Mouse (Mus musculus): ENCODE results near the gene Mthfd1l. TPM values are rescaled to one million over a fixed set of nuclear protein-coding genes. Genes with fewer than 3 reads are reported as not detected.

Gene Mthfd1l
- polyA plus RNA-seq, 1 experiment from 2014 or later, result 10.4 TPM

GRCm38 (mm10) chr10:4089885-4090284 is 117.0 kb downstream of the Mthfd1l start:
- Histone ChIP-seq H3K27me3 (ENCODE audit: control insufficient read depth, insufficient read depth, low read length) (no peaks in the 10 kb centered on the region), H3K4me3 (ENCODE audit: low read depth, low read length) (no peak overlapping the region), H3K4me1 (replicated peaks; ENCODE audit: control insufficient read depth, insufficient read depth, low read length) (no peaks in the 10 kb centered on the region), H3K9ac (ENCODE audit: low read depth, low read length) (no peak overlapping the region), H3K27ac (ENCODE audit: low read depth, low read length) (no peak overlapping the region), H3K36me3 (ENCODE audit: control insufficient read depth, insufficient read depth, low read length) (0 out of 2 replicates have a peak, but pooled peaks cover 2% of the 10 kb centered on the region), H3K4me2 (replicated peaks; ENCODE audit: low read depth, low read length) (no peak overlapping the region), H3K9me3 (ENCODE audit: control insufficient read depth, low read length) (no peaks in the 10 kb centered on the region)
- DNase-seq (ENCODE audit: low spot score) (no peak), ATAC-seq (ENCODE audit: low FRiP score) (no peak)
- 86% methylated on average over 15 of the region's 15 CpGs for WGBS

GRCm38 (mm10) chr10:4092990-4093389 is 120.1 kb downstream of the Mthfd1l start:
- no peak overlapping the region for H3K27ac ChIP-seq (ENCODE audit: low read depth, low read length)
- H3K36me3 ChIP-seq (ENCODE audit: control insufficient read depth, insufficient read depth, low read length), result 0 out of 2 replicates have a peak, but pooled peaks cover 2% of the 10 kb centered on the region
- DNase-seq (ENCODE audit: low spot score) (no peak), ATAC-seq (ENCODE audit: low FRiP score) (no peak)
- WGBS, result 93% methylated on average over 8 of the region's 8 CpGs
- H3K9me3 ChIP-seq (ENCODE audit: control insufficient read depth, low read length), result no peaks in the 10 kb centered on the region
- no peaks in the 10 kb centered on the region for H3K4me1 ChIP-seq (replicated peaks; ENCODE audit: control insufficient read depth, insufficient read depth, low read length)
- H3K4me2 ChIP-seq (replicated peaks; ENCODE audit: low read depth, low read length), result no peak overlapping the region
- no peak overlapping the region for H3K9ac ChIP-seq (ENCODE audit: low read depth, low read length)
- no peaks in the 10 kb centered on the region for H3K27me3 ChIP-seq (ENCODE audit: control insufficient read depth, insufficient read depth, low read length)
- no peak overlapping the region for H3K4me3 ChIP-seq (ENCODE audit: low read depth, low read length)

- Histone ChIP-seq H3K36me3 (ENCODE audit: control insufficient read depth, insufficient read depth, low read length) (no peaks in the 10 kb centered on the region), H3K4me3 (ENCODE audit: low read depth, low read length) (no peak overlapping the region), H3K9ac (ENCODE audit: low read depth, low read length) (no peak overlapping the region), H3K27ac (ENCODE audit: low read depth, low read length) (no peak overlapping the region), H3K4me2 (replicated peaks; ENCODE audit: low read depth, low read length) (no peak overlapping the region), H3K27me3 (ENCODE audit: control insufficient read depth, insufficient read depth, low read length) (no peaks in the 10 kb centered on the region), H3K4me1 (replicated peaks; ENCODE audit: control insufficient read depth, insufficient read depth, low read length) (no peaks in the 10 kb centered on the region), H3K9me3 (ENCODE audit: control insufficient read depth, low read length) (no peaks in the 10 kb centered on the region)
- WGBS, result 93% methylated on average over 9 of the region's 9 CpGs
- ATAC-seq (ENCODE audit: low FRiP score), result no peak
- DNase-seq (ENCODE audit: low spot score), result no peak
Observed at GRCm38 (mm10) chr10:4094093-4094817, 121.3 kb downstream of the Mthfd1l start.

- H3K36me3 ChIP-seq (ENCODE audit: control insufficient read depth, insufficient read depth, low read length), result no peaks in the 10 kb centered on the region
- 77% methylated on average over 5 of the region's 5 CpGs for WGBS
- DNase-seq (ENCODE audit: low spot score) (no peak), ATAC-seq (ENCODE audit: low FRiP score) (no peak)
- H3K27ac ChIP-seq (ENCODE audit: low read depth, low read length), result no peak overlapping the region
- no peak overlapping the region for H3K4me2 ChIP-seq (replicated peaks; ENCODE audit: low read depth, low read length)
- H3K9me3 ChIP-seq (ENCODE audit: control insufficient read depth, low read length), result no peaks in the 10 kb centered on the region
- no peak overlapping the region for H3K9ac ChIP-seq (ENCODE audit: low read depth, low read length)
- no peaks in the 10 kb centered on the region for H3K4me1 ChIP-seq (replicated peaks; ENCODE audit: control insufficient read depth, insufficient read depth, low read length)
- no peaks in the 10 kb centered on the region for H3K27me3 ChIP-seq (ENCODE audit: control insufficient read depth, insufficient read depth, low read length)
- H3K4me3 ChIP-seq (ENCODE audit: low read depth, low read length), result no peak overlapping the region
Observed at GRCm38 (mm10) chr10:4096151-4096550, 123.2 kb downstream of the Mthfd1l start.

- no peak for ATAC-seq (ENCODE audit: low FRiP score)
- no peaks in the 10 kb centered on the region for H3K27me3 ChIP-seq (ENCODE audit: control insufficient read depth, insufficient read depth, low read length)
- H3K4me1 ChIP-seq (replicated peaks; ENCODE audit: control insufficient read depth, insufficient read depth, low read length), result no peaks in the 10 kb centered on the region
- no peak overlapping the region for H3K9ac ChIP-seq (ENCODE audit: low read depth, low read length)
- 94% methylated on average over 6 of the region's 6 CpGs for WGBS
- H3K9me3 ChIP-seq (ENCODE audit: control insufficient read depth, low read length), result no peaks in the 10 kb centered on the region
- H3K36me3 ChIP-seq (ENCODE audit: control insufficient read depth, insufficient read depth, low read length), result no peaks in the 10 kb centered on the region
- no peak overlapping the region for H3K27ac ChIP-seq (ENCODE audit: low read depth, low read length)
- no peak overlapping the region for H3K4me2 ChIP-seq (replicated peaks; ENCODE audit: low read depth, low read length)
- DNase-seq (ENCODE audit: low spot score), result no peak
- H3K4me3 ChIP-seq (ENCODE audit: low read depth, low read length), result no peak overlapping the region
Observed at GRCm38 (mm10) chr10:4100007-4100406, 127.1 kb downstream of the Mthfd1l start.

GRCm38 (mm10) chr10:4105676-4106528 is 133.0 kb downstream of the Mthfd1l start:
- Histone ChIP-seq H3K4me1 (replicated peaks; ENCODE audit: control insufficient read depth, insufficient read depth, low read length) (peaks cover 5% of the 10 kb centered on the region; the same call in 1 of the 2 replicates), H3K4me2 (replicated peaks; ENCODE audit: low read depth, low read length) (no peak overlapping the region), H3K9me3 (ENCODE audit: control insufficient read depth, low read length) (no peaks in the 10 kb centered on the region), H3K27ac (ENCODE audit: low read depth, low read length) (0 out of 2 replicates have a peak overlapping the region, but pooled peaks have one; percentile 30), H3K4me3 (ENCODE audit: low read depth, low read length) (no peak overlapping the region), H3K27me3 (ENCODE audit: control insufficient read depth, insufficient read depth, low read length) (no peaks in the 10 kb centered on the region), H3K36me3 (ENCODE audit: control insufficient read depth, insufficient read depth, low read length) (no peaks in the 10 kb centered on the region), H3K9ac (ENCODE audit: low read depth, low read length) (no peak overlapping the region)
- DNase-seq (ENCODE audit: low spot score) (peak; percentile 41), ATAC-seq (ENCODE audit: low FRiP score) (peak; percentile 37)
- WGBS, result 40% methylated on average over 10 of the region's 10 CpGs

- no peaks in the 10 kb centered on the region for H3K9me3 ChIP-seq (ENCODE audit: control insufficient read depth, low read length)
- no peaks in the 10 kb centered on the region for H3K27me3 ChIP-seq (ENCODE audit: control insufficient read depth, insufficient read depth, low read length)
- DNase-seq (ENCODE audit: low spot score) (peak; percentile 48), ATAC-seq (ENCODE audit: low FRiP score) (peak; percentile 59)
- WGBS, result 16% methylated on average over 7 of the region's 7 CpGs
- peaks cover 5% of the 10 kb centered on the region; the same call in 1 of the 2 replicates for H3K4me1 ChIP-seq (replicated peaks; ENCODE audit: control insufficient read depth, insufficient read depth, low read length)
- H3K27ac ChIP-seq (ENCODE audit: low read depth, low read length), result peak overlapping the region; percentile 58; the same call in 1 of the 2 replicates
- H3K36me3 ChIP-seq (ENCODE audit: control insufficient read depth, insufficient read depth, low read length), result no peaks in the 10 kb centered on the region
- no peak overlapping the region for H3K4me3 ChIP-seq (ENCODE audit: low read depth, low read length)
- H3K9ac ChIP-seq (ENCODE audit: low read depth, low read length), result no peak overlapping the region
- H3K4me2 ChIP-seq (replicated peaks; ENCODE audit: low read depth, low read length), result no peak overlapping the region
Observed at GRCm38 (mm10) chr10:4107661-4108338, 134.9 kb downstream of the Mthfd1l start.

GRCm38 (mm10) chr10:4108462-4108861 is 135.5 kb downstream of the Mthfd1l start:
- no peak for DNase-seq (ENCODE audit: low spot score)
- no peaks in the 10 kb centered on the region for H3K36me3 ChIP-seq (ENCODE audit: control insufficient read depth, insufficient read depth, low read length)
- peaks cover 5% of the 10 kb centered on the region; the same call in 1 of the 2 replicates for H3K4me1 ChIP-seq (replicated peaks; ENCODE audit: control insufficient read depth, insufficient read depth, low read length)
- no peaks in the 10 kb centered on the region for H3K9me3 ChIP-seq (ENCODE audit: control insufficient read depth, low read length)
- no peak overlapping the region for H3K4me3 ChIP-seq (ENCODE audit: low read depth, low read length)
- ATAC-seq (ENCODE audit: low FRiP score), result no peak; the same call in 1 of the 2 replicates
- no peak overlapping the region for H3K4me2 ChIP-seq (replicated peaks; ENCODE audit: low read depth, low read length)
- H3K27me3 ChIP-seq (ENCODE audit: control insufficient read depth, insufficient read depth, low read length), result no peaks in the 10 kb centered on the region
- 75% methylated on average over 9 of the region's 9 CpGs for WGBS
- H3K9ac ChIP-seq (ENCODE audit: low read depth, low read length), result no peak overlapping the region
- H3K27ac ChIP-seq (ENCODE audit: low read depth, low read length), result no peak overlapping the region

Data from hindbrain, embryonic 11.5 days (tissue).